Mouse (Mus musculus) lung, embryonic 16.5 days (tissue): Measurements from ENCODE around the gene Ngdn. TPM values are rescaled to one million over a fixed set of nuclear protein-coding genes. Genes with fewer than 3 reads are reported as not detected.
A peak's percentile ranks its signal among the peaks of the same experiment; 100 is the strongest.

ENCODE experiments used
- ATAC-seq: fragments of 200-750 bp; cut with Nextera tagmentation; 2 replicates; pipeline ENCODE4 v1.8.0; 2017; ENCODE audit warnings: low read depth, mild to moderate bottlenecking, moderate library complexity
- H3K27ac ChIP-seq: fragments of 300-500 bp; sonication (generic); 2 replicates; pipeline ENCODE4 v1.5.1; 2014; ENCODE audit warnings: mild to moderate bottlenecking, control low read depth, low read length
- H3K27me3 ChIP-seq: fragments of 300-500 bp; sonication (generic); 2 replicates; pipeline ENCODE4 v1.6.1; 2014; ENCODE audit warnings: low read depth, low read length, mixed read lengths; ENCODE audit not compliant: control insufficient read depth, insufficient read depth
- H3K36me3 ChIP-seq: fragments of 300-500 bp; sonication (generic); 2 replicates; pipeline ENCODE4 v1.6.1; 2014; ENCODE audit warnings: low read length; ENCODE audit not compliant: control insufficient read depth, insufficient read depth
- H3K4me1 ChIP-seq: fragments of 300-500 bp; sonication (generic); replicated peaks from 2 replicates; pipeline ENCODE4 v1.6.1; 2014; ENCODE audit warnings: low read length, mixed read lengths; ENCODE audit not compliant: control insufficient read depth, insufficient read depth
- H3K4me2 ChIP-seq: fragments of 300-500 bp; sonication (generic); 2 replicates; pipeline ENCODE4 v1.6.1; 2014; ENCODE audit warnings: low read depth, low read length, control low read depth
- H3K4me3 ChIP-seq: fragments of 300-500 bp; sonication (generic); 2 replicates; pipeline ENCODE4 v1.5.1; 2014; ENCODE audit warnings: mild to moderate bottlenecking, low read length, control low read depth
- H3K9ac ChIP-seq: fragments of 300-500 bp; sonication (generic); 2 replicates; pipeline ENCODE4 v1.6.1; 2014; ENCODE audit warnings: low read length, control low read depth
- H3K9me3 ChIP-seq: fragments of 300-500 bp; sonication (generic); 2 replicates; pipeline ENCODE4 v1.6.1; 2016; ENCODE audit warnings: low read length; ENCODE audit not compliant: control insufficient read depth
- WGBS: fragments of 180-500 bp; shearing (Covaris S2); extraction: QIAGEN DNeasy Blood & Tissue Kit; methylation state at CpG from one replicate; pipeline ENCODE4 v1.1.7; 2014; 5-methylcytosine and 5-hydroxymethylcytosine counted together
- polyA plus RNA-seq: library from polyadenylated mRNA; unstranded; fragments of >200 nt; fragmentation: Nextera tagmentation; extraction: Ambion mirVana; gene quantifications from 2 replicates; pipeline ENCODE4 v1.2.1, GENCODE M21; 2015

The Ngdn gene
- polyA plus RNA-seq, 1 experiment from 2014 or later = 76.9 TPM

DNA sequence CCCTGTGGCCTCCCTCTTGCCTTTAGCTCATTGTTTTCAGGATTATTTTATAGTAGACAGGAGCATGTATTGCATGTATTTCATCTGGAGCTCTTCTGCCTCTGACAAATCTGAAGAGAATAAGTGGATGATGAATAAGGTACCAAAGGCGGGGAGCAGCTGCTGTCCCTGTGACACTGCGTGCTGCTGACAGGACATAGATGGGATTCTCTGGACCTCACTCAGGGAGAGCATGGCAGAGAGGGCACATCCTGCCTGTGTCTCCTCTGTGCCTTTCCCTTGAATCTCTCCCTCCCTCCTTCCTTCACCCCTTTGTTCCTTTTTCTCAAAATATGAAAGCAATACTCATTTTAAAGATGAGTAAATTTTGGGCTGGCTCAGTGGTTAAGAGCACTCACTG is 9.7 kb upstream of the Ngdn start:
- no peaks in the 10 kb centered on the region for H3K9me3 ChIP-seq
- H3K4me2 ChIP-seq = no peak overlapping the region
- ATAC-seq = peak; percentile 74
- no peak overlapping the region for H3K9ac ChIP-seq
- no peaks in the 10 kb centered on the region for H3K36me3 ChIP-seq
- H3K27ac ChIP-seq = no peak overlapping the region
- WGBS = 47% methylated on average over 2 of the region's 2 CpGs
- no peaks in the 10 kb centered on the region for H3K27me3 ChIP-seq
- peaks cover 28% of the 10 kb centered on the region for H3K4me1 ChIP-seq
- no peak overlapping the region for H3K4me3 ChIP-seq

DNA sequence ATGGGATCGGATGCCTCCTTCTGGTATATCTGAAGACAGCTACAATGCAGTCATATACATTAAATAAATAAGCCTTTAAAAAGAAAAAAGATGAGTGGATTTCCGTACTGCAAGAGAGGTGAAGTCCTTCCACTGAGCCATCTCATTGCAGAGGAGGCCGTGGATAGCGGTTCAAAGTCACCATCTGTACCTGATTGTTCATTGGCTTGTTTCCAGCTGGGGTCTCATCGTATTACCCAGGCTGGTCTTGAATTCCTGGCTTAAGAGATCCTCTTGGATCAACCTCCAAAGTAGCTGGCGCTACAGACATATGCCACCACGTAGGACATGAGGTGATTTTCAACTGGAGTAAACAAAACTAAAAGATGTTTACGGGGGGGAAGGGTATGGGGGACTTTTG is 9.3 kb upstream of the Ngdn start:
- Histone ChIP-seq H3K27me3 (no peaks in the 10 kb centered on the region), H3K27ac (no peak overlapping the region), H3K4me3 (no peak overlapping the region), H3K9ac (no peak overlapping the region), H3K36me3 (no peaks in the 10 kb centered on the region), H3K4me1 (peaks cover 28% of the 10 kb centered on the region), H3K9me3 (no peaks in the 10 kb centered on the region), H3K4me2 (no peak overlapping the region)
- no peak for ATAC-seq
- 71% methylated on average over 8 of the region's 8 CpGs for WGBS

DNA sequence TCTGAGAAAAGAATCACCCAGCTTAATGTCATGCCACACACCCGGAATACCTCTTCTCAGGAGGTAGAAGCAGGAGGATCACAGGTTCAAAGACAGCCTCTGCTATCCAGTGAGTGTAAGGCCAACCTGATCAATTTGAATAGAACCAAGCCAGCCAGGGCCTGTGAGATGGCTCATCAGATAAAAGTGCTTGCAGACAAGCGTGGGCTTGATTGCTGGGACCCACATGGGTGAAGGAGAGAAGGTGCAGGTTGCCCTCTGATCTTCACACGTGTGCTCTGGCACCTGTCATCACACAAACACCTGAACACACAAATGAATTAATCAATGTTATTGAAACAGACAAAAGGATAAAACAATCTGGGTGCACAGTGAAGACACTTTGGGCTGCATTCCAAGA is 8.7 kb upstream of the Ngdn start:
- ATAC-seq = no peak
- no peaks in the 10 kb centered on the region for H3K9me3 ChIP-seq
- H3K4me3 ChIP-seq = no peak overlapping the region
- H3K27me3 ChIP-seq = no peaks in the 10 kb centered on the region
- H3K27ac ChIP-seq = no peak overlapping the region
- H3K9ac ChIP-seq = no peak overlapping the region
- no peak overlapping the region for H3K4me2 ChIP-seq
- no peaks in the 10 kb centered on the region for H3K36me3 ChIP-seq
- WGBS = 67% methylated on average over 3 of the region's 3 CpGs
- peaks cover 28% of the 10 kb centered on the region for H3K4me1 ChIP-seq

DNA sequence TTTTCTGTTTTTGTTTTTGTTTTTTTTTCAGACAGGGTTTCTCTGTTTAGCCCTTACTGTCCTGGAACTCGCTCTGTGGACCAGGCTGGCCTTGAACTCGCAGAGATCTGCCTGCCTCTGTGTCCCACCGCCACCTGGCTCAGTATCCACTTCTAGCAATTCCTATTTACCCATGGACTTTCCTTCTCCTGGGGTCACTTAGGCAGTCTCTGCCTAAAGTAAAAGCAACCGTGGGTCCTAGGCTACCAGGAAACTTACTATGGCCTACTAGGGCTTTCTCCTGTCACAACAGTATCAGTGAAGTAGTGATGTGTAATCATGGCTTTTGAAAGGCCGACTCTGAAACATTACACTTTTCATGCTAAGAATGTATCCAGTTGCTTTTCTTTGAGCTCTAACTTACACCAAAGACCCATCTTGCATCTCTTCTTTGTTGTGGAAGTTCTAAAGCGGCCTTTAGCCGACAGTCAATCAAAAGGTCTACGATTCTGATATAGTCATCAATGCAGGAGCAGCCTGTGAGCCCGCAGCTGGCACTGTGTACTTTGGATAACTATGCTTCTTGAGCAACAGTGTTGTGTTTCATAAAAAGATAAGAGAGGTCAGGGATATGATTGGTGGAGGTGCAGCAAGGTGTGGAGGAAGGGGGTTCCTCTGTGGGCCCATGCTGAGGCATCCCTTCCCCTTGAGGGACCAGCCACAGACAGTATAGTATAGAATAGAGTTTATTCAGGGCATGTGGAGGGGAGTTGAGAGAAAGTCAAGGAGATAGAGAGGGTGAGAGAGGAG is 7.9 kb upstream of the Ngdn start:
- Histone ChIP-seq H3K4me3 (no peak overlapping the region), H3K4me1 (peaks cover 24% of the 10 kb centered on the region), H3K36me3 (no peaks in the 10 kb centered on the region), H3K9me3 (no peaks in the 10 kb centered on the region), H3K27me3 (no peaks in the 10 kb centered on the region), H3K4me2 (no peak overlapping the region), H3K9ac (no peak overlapping the region), H3K27ac (no peak overlapping the region)
- 85% methylated on average over 9 of the region's 9 CpGs for WGBS
- ATAC-seq = no peak

DNA sequence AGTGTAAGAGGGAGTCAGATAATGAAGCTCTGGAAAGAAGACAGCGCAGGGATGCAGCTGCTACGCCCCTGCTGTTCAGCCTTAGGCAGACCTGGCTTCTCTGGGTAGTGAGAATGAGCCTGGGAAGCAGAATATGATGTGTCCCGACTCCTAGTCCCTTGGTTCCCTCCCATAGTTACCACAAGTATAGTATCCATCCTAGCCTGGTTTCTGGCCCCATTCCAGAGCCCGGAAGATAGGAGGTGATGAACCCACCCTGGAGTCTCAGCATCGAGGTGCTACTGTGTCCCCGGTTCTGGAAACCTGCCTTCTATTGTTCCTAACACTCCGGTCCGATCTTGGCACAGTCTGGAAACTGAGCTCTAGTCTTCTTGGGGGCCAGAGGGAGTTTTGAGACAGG is 6.8 kb upstream of the Ngdn start:
- H3K27ac ChIP-seq = no peak overlapping the region
- no peak overlapping the region for H3K9ac ChIP-seq
- WGBS = 69% methylated on average over 8 of the region's 8 CpGs

DNA sequence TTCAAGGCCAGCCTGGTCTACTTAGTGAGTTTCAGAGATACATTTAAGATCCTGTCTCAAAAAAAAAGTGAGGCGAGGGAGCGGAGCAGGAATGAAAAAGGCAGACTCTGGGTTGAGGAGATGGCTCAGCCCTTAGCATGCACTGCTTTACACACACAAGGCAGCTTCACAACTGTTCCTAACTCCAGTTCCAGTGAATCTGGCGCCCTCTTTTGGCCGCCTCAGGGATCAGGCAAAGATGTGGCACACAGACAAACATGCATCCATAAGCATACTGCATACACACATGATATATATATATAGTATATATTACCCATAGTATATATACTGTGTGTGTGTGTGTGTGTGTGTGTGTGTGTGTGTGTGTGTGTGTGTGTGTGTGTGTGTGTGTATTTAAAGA is 4.1 kb upstream of the Ngdn start:
- no peaks in the 10 kb centered on the region for H3K4me1 ChIP-seq
- no peaks in the 10 kb centered on the region for H3K27me3 ChIP-seq
- H3K36me3 ChIP-seq = no peaks in the 10 kb centered on the region
- 60% methylated on average over 4 of the region's 4 CpGs for WGBS
- H3K9ac ChIP-seq = no peak overlapping the region
- H3K9me3 ChIP-seq = no peaks in the 10 kb centered on the region
- H3K4me3 ChIP-seq = no peak overlapping the region
- no peak for ATAC-seq
- no peak overlapping the region for H3K4me2 ChIP-seq
- no peak overlapping the region for H3K27ac ChIP-seq

More for the DNA sequence above, 6.8 kb upstream of the Ngdn start:
- H3K9me3 ChIP-seq = no peaks in the 10 kb centered on the region
- no peak overlapping the region for H3K4me3 ChIP-seq
- no peak overlapping the region for H3K4me2 ChIP-seq
- H3K4me1 ChIP-seq = peaks cover 15% of the 10 kb centered on the region
- no peaks in the 10 kb centered on the region for H3K36me3 ChIP-seq
- H3K27me3 ChIP-seq = no peaks in the 10 kb centered on the region
- no peak for ATAC-seq

DNA sequence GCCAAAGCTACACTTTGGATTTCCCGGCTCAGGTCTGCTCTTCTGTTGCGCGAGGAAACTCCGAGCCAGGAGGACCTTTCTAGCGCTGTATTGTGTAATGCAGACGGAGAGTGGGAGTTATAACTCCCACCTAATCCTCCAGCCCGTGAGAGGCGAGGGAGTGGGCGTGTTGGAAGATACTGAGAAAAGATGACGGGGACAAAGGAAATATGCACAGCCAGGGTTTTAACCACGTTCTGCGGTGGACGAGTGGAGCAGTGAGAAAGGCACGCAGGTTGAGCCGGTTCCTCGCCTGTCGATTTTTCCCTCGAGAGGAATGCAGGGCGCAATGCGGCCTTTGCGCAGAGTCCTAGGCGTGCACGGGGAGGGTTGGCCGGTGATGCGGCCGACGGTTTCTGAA is 663 bp upstream of the Ngdn start:
- peak overlapping the region; percentile 48 for H3K4me3 ChIP-seq
- H3K9me3 ChIP-seq = no peaks in the 10 kb centered on the region
- H3K27ac ChIP-seq = peak overlapping the region; percentile 84
- no peaks in the 10 kb centered on the region for H3K4me1 ChIP-seq
- H3K36me3 ChIP-seq = peaks cover 10% of the 10 kb centered on the region
- H3K27me3 ChIP-seq = no peaks in the 10 kb centered on the region
- peak overlapping the region; percentile 70 for H3K9ac ChIP-seq
- ATAC-seq = peak; percentile 53
- WGBS = under 1% methylated on average over 27 of the region's 27 CpGs
- peak overlapping the region; percentile 73 for H3K4me2 ChIP-seq

DNA sequence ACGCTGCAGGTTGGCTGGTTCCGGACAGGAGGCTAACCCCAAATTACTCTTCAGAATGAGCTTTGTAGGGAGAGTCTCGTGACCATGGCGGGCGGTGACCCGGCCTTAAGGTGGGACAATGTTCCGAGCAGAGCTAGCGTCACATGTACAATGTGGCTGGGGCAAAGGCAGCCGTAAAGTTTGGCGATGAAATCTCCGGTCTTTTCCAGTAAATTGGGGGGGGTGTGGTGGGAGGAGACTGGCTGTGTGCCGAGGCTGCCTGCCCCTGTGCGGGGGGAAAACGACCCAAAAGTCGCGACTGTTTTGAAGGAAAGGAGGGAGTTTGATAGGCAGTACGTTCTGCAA is 485 bp downstream of the Ngdn start:
- peak overlapping the region; percentile 68 for H3K4me3 ChIP-seq
- no peak for ATAC-seq
- peaks cover 10% of the 10 kb centered on the region for H3K36me3 ChIP-seq
- no peaks in the 10 kb centered on the region for H3K9me3 ChIP-seq
- no peaks in the 10 kb centered on the region for H3K4me1 ChIP-seq
- 0% methylated on average over 17 of the region's 17 CpGs for WGBS
- H3K4me2 ChIP-seq = peak overlapping the region; percentile 85
- H3K27me3 ChIP-seq = no peaks in the 10 kb centered on the region
- H3K9ac ChIP-seq = peak overlapping the region; percentile 76
- peak overlapping the region; percentile 75 for H3K27ac ChIP-seq

DNA sequence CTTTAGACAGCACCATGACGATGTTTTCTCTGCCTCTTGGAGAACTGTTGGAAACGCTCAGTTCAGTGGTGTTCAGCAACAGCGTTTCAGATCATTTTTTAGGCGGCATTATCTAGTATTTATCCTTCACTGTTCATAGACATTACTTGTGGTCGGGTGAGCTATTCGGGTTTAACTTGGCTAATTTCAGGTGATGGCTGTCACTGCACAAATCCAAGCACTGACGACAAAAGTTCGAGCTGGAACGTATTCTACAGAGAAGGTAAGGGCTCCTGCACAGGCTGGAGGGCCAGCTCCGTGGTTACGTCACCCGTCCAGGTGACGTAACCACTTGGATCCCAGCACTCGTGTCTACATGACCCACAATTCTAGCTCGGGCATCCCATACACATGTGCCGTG is 1.6 kb downstream of the Ngdn start:
- Histone ChIP-seq H3K27ac (no peak overlapping the region), H3K4me2 (no peak overlapping the region), H3K4me3 (no peak overlapping the region), H3K9me3 (no peaks in the 10 kb centered on the region), H3K27me3 (no peaks in the 10 kb centered on the region), H3K4me1 (no peaks in the 10 kb centered on the region), H3K9ac (no peak overlapping the region), H3K36me3 (peaks cover 18% of the 10 kb centered on the region)
- WGBS = 88% methylated on average over 16 of the region's 16 CpGs
- ATAC-seq = no peak

DNA sequence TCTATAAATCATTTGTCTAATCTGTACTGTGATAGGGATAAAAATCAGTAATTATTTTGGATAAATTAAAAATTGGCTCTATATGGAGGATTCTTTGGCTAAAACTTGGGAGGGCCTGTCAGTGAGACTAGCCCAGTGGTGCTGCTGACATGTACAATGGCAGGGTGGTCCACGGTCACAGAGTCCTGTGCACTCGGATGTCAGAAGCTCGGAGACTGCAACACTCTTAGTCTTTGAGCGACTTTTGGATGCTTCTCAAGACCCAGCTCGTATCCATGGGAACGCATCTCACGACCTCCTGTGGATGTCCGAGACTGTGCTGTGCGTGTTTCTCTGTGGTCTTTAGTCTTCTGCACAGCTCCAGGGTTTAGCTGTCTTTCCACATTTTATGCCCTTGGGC is 5.1 kb downstream of the Ngdn start:
- no peak overlapping the region for H3K4me2 ChIP-seq
- H3K4me1 ChIP-seq = no peaks in the 10 kb centered on the region
- H3K9me3 ChIP-seq = no peaks in the 10 kb centered on the region
- no peak overlapping the region for H3K9ac ChIP-seq
- peaks cover 36% of the 10 kb centered on the region for H3K36me3 ChIP-seq
- H3K4me3 ChIP-seq = no peak overlapping the region
- WGBS = 87% methylated on average over 9 of the region's 9 CpGs
- H3K27ac ChIP-seq = no peak overlapping the region
- no peak for ATAC-seq
- no peaks in the 10 kb centered on the region for H3K27me3 ChIP-seq
